Mouse (Mus musculus) gastrocnemius, adult 18-20 months (tissue): ENCODE measurements around the gene Krt5. TPM values are rescaled to one million over a fixed set of nuclear protein-coding genes. Genes with fewer than 3 reads are reported as not detected.
"Not testable (repeated sequence)": the region's sequence is repeated elsewhere in the genome, so short reads cannot be mapped to it uniquely, and the experiment has no call there.

Source experiments
- DNase-seq: peaks from one replicate; pipeline ENCODE4 v3.0.0; 2021; ENCODE audit warnings: low spot score
- long read RNA-seq, 2 experiments: library from polyadenylated mRNA; stranded (forward); transcript quantifications; one replicate each; pipeline ENCODE4 v2.0.0; 2021
- total RNA-seq, 2 experiments: library from RNA; stranded (reverse); gene quantifications; 2 replicates each; pipeline ENCODE4 v1.2.3; 2021

Krt5 gene
- total RNA-seq, result under 1 TPM in 1 of 2 experiments, not detected in 1; 0.09 TPM
- long read RNA-seq, experiment 1, result 0 reads
- long read RNA-seq, experiment 2, result 0 reads

GRCm38 (mm10) chr15:101712720-101713119 lies at the start of gene Krt5:
Krt5 (minus strand) TSS chr15:101712898.
- no peak for DNase-seq

GRCm38 (mm10) chr15:101742711-101743110 lies 30.0 kb upstream of the Krt5 start, which contains the start of gene Krt71:
Krt71 (minus strand) TSS chr15:101743109.
- DNase-seq, result no peak

- no peak for DNase-seq
Observed at GRCm38 (mm10) chr15:101737786-101738185, 25.1 kb upstream of the Krt5 start.

- DNase-seq, result no peak
Observed at GRCm38 (mm10) chr15:101730653-101731052, 18.0 kb upstream of the Krt5 start.

- no peak for DNase-seq
Observed at GRCm38 (mm10) chr15:101724686-101725085, 12.0 kb upstream of the Krt5 start.

- no peak for DNase-seq
Observed at GRCm38 (mm10) chr15:101715831-101716230, 3.1 kb upstream of the Krt5 start.

- DNase-seq, result no peak
Observed at GRCm38 (mm10) chr15:101714356-101714755, 1.7 kb upstream of the Krt5 start.

GRCm38 (mm10) chr15:101713731-101714130 lies 1.0 kb upstream of the Krt5 start:
- no peak for DNase-seq

GRCm38 (mm10) chr15:101708683-101709082 lies 4.0 kb downstream of the Krt5 start:
- DNase-seq, result no peak

GRCm38 (mm10) chr15:101707454-101707853 lies 5.2 kb downstream of the Krt5 start:
- no peak for DNase-seq

GRCm38 (mm10) chr15:101704066-101704465 lies 8.6 kb downstream of the Krt5 start:
- no peak for DNase-seq

- DNase-seq, result no peak
Observed at GRCm38 (mm10) chr15:101702380-101702779, 10.3 kb downstream of the Krt5 start.

- no peak for DNase-seq
Observed at GRCm38 (mm10) chr15:101699866-101700265, 12.8 kb downstream of the Krt5 start.

- no peak for DNase-seq
Observed at GRCm38 (mm10) chr15:101699192-101699591, 13.5 kb downstream of the Krt5 start.

- no peak for DNase-seq
Observed at GRCm38 (mm10) chr15:101697326-101698188, 15.1 kb downstream of the Krt5 start.

- DNase-seq, result no peak
Observed at GRCm38 (mm10) chr15:101694207-101694606, 18.5 kb downstream of the Krt5 start, which contains the start of gene Krt6a. Krt6a (minus strand) TSS chr15:101694307.

- not testable (repeated sequence) for DNase-seq
Observed at GRCm38 (mm10) chr15:101690460-101690859, 22.2 kb downstream of the Krt5 start.

GRCm38 (mm10) chr15:101688161-101688560 lies 24.5 kb downstream of the Krt5 start:
- no peak for DNase-seq

- DNase-seq, result no peak
Observed at GRCm38 (mm10) chr15:101680187-101680586, 32.5 kb downstream of the Krt5 start, which contains the start of gene Krt6b. Krt6b (minus strand) TSS chr15:101680287.

- no peak for DNase-seq
Observed at GRCm38 (mm10) chr15:101675978-101676377, 36.7 kb downstream of the Krt5 start.
